Mouse (Mus musculus): ENCODE results near the gene Asap3. TPM values are rescaled to one million over a fixed set of nuclear protein-coding genes. Genes with fewer than 3 reads are reported as not detected.

Asap3 gene
- polyA plus RNA-seq, 1 experiment from 2014 or later = 6.4 TPM

Other genes with a start within 250 kb of the Asap3 start
- gene Gale, start 242.6 kb upstream of the Asap3 start, polyA plus RNA-seq (2016; fragmentation: Nextera tagmentation; extraction: Ambion mirVana) = 28.3 and 30.9 TPM in 2 replicates
- gene Lypla2, start 233.7 kb upstream of the Asap3 start, polyA plus RNA-seq (2016; fragmentation: Nextera tagmentation; extraction: Ambion mirVana) = 153 and 161 TPM in 2 replicates
- 60.2 and 64.6 TPM in 2 replicates for gene Pithd1, start 219.1 kb upstream of the Asap3 start, polyA plus RNA-seq (2016; fragmentation: Nextera tagmentation; extraction: Ambion mirVana)
- gene Eloa, start 184.6 kb upstream of the Asap3 start, polyA plus RNA-seq (2016; fragmentation: Nextera tagmentation; extraction: Ambion mirVana) = 34.2 and 37.6 TPM in 2 replicates
- gene Rpl11, start 152.9 kb upstream of the Asap3 start, polyA plus RNA-seq (2016; fragmentation: Nextera tagmentation; extraction: Ambion mirVana) = 315 and 333 TPM in 2 replicates
- gene Id3, start 62.9 kb upstream of the Asap3 start, polyA plus RNA-seq (2016; fragmentation: Nextera tagmentation; extraction: Ambion mirVana) = 173 and 228 TPM in 2 replicates
- 13.4 and 14.6 TPM in 2 replicates for gene E2f2, start 34.0 kb upstream of the Asap3 start, polyA plus RNA-seq (2016; fragmentation: Nextera tagmentation; extraction: Ambion mirVana)
- gene Tcea3, start 41.4 kb downstream of the Asap3 start, polyA plus RNA-seq (2016; fragmentation: Nextera tagmentation; extraction: Ambion mirVana) = 1.6 and 1.9 TPM in 2 replicates
- gene Zfp46, start 78.3 kb downstream of the Asap3 start, polyA plus RNA-seq (2016; fragmentation: Nextera tagmentation; extraction: Ambion mirVana) = 25.8 and 38.1 TPM in 2 replicates
- gene Hnrnpr, start 104.6 kb downstream of the Asap3 start, polyA plus RNA-seq (2016; fragmentation: Nextera tagmentation; extraction: Ambion mirVana) = 256 and 266 TPM in 2 replicates
- gene Htr1d, start 217.2 kb downstream of the Asap3 start, polyA plus RNA-seq (2016; fragmentation: Nextera tagmentation; extraction: Ambion mirVana) = 0.23 and 0.59 TPM in 2 replicates